Mouse (Mus musculus) hindbrain, embryonic 10.5 days (tissue): Measurements from ENCODE around the gene Liph. TPM values are rescaled to one million over a fixed set of nuclear protein-coding genes. Genes with fewer than 3 reads are reported as not detected.
"Not testable (repeated sequence)": the region's sequence is repeated elsewhere in the genome, so short reads cannot be mapped to it uniquely, and the experiment has no call there.

Experiments used
- DNase-seq: peaks from one replicate; pipeline ENCODE4 v3.0.0-alpha.2; 2017; ENCODE audit warnings: low spot score
- H3K27ac ChIP-seq: fragments of 300-500 bp; sonication (generic); 2 replicates; pipeline ENCODE4 v1.5.1; 2016; ENCODE audit warnings: mild to moderate bottlenecking, moderate library complexity
- H3K27me3 ChIP-seq: fragments of 300-500 bp; sonication (generic); 2 replicates; pipeline ENCODE4 v1.6.1; 2016; ENCODE audit warnings: mild to moderate bottlenecking; ENCODE audit not compliant: poor library complexity, insufficient read depth, severe bottlenecking
- H3K36me3 ChIP-seq: fragments of 300-500 bp; sonication (generic); 2 replicates; pipeline ENCODE4 v1.6.1; 2016; ENCODE audit warnings: mild to moderate bottlenecking, moderate library complexity
- H3K4me1 ChIP-seq: fragments of 300-500 bp; sonication (generic); replicated peaks from 2 replicates; pipeline ENCODE4 v1.6.1; 2016; ENCODE audit warnings: mild to moderate bottlenecking
- H3K4me3 ChIP-seq: fragments of 300-500 bp; sonication (generic); 2 replicates; pipeline ENCODE4 v1.5.1; 2016; ENCODE audit warnings: mild to moderate bottlenecking, moderate library complexity
- H3K9me3 ChIP-seq: fragments of 300-500 bp; sonication (generic); 2 replicates; pipeline ENCODE4 v1.6.1; 2016; ENCODE audit warnings: mild to moderate bottlenecking, moderate library complexity
- WGBS: fragments of 180-500 bp; shearing (Covaris S2); methylation state at CpG from one replicate; pipeline ENCODE4 v1.1.7; 2016; 5-methylcytosine and 5-hydroxymethylcytosine counted together
- polyA plus RNA-seq: library from polyadenylated mRNA; unstranded; fragments of >200 nt; fragmentation: Nextera tagmentation; extraction: Ambion mirVana; gene quantifications from 2 replicates; pipeline ENCODE4 v1.2.1, GENCODE M21; 2016

Liph gene
- polyA plus RNA-seq, 1 experiment from 2014 or later = 0.50 TPM

- Histone ChIP-seq H3K4me3 (no peak overlapping the region), H3K27me3 (no peaks in the 10 kb centered on the region; the same call in 1 of the 2 replicates), H3K36me3 (no peaks in the 10 kb centered on the region), H3K27ac (no peak overlapping the region), H3K9me3 (no peaks in the 10 kb centered on the region), H3K4me1 (0 out of 2 replicates have a peak, but pooled peaks cover 4% of the 10 kb centered on the region)
- no peak for DNase-seq
- WGBS = 71% methylated on average over 4 of the region's 5 CpGs
Observed at GRCm38 (mm10) chr16:21969874-21970273, 25.6 kb downstream of the Liph start.

- Histone ChIP-seq H3K27ac (no peak overlapping the region), H3K4me3 (no peak overlapping the region), H3K36me3 (no peaks in the 10 kb centered on the region), H3K27me3 (no peaks in the 10 kb centered on the region; the same call in none of the 2 replicates), H3K4me1 (no peaks in the 10 kb centered on the region), H3K9me3 (no peaks in the 10 kb centered on the region)
- no peak for DNase-seq
- 82% methylated on average over 3 of the region's 3 CpGs for WGBS
Observed at GRCm38 (mm10) chr16:21965576-21965975, 29.9 kb downstream of the Liph start.

GRCm38 (mm10) chr16:21955591-21955990 is 39.9 kb downstream of the Liph start:
- H3K27me3 ChIP-seq = no peaks in the 10 kb centered on the region; the same call in 1 of the 2 replicates
- WGBS = 84% methylated on average over 12 of the region's 12 CpGs
- H3K36me3 ChIP-seq = no peaks in the 10 kb centered on the region
- H3K9me3 ChIP-seq = no peaks in the 10 kb centered on the region
- DNase-seq = no peak
- no peak overlapping the region for H3K4me3 ChIP-seq
- no peak overlapping the region for H3K27ac ChIP-seq
- no peaks in the 10 kb centered on the region for H3K4me1 ChIP-seq

GRCm38 (mm10) chr16:21946761-21947715 is 48.4 kb downstream of the Liph start, which contains the start of gene Tmem41a:
TSS of gene Tmem41a (minus strand) at chr16:21947552.
- H3K27me3 ChIP-seq = peaks cover 3% of the 10 kb centered on the region; the same call in 1 of the 2 replicates
- H3K4me3 ChIP-seq = peak within 1 kb of the TSS; percentile 72
- H3K4me1 ChIP-seq = peaks cover 22% of the 10 kb centered on the region
- H3K9me3 ChIP-seq = no peaks in the 10 kb centered on the region
- peaks cover 7% of the 10 kb centered on the region; the same call in 1 of the 2 replicates for H3K36me3 ChIP-seq
- peak; percentile 88 for DNase-seq
- peak within 1 kb of the TSS; percentile 88 for H3K27ac ChIP-seq
- 2% methylated on average over 63 of the region's 63 CpGs for WGBS

GRCm38 (mm10) chr16:21928471-21928870 is 67.0 kb downstream of the Liph start:
- H3K27ac ChIP-seq = no peak overlapping the region
- H3K4me3 ChIP-seq = no peak overlapping the region
- H3K9me3 ChIP-seq = no peaks in the 10 kb centered on the region
- 81% methylated on average over 13 of the region's 13 CpGs for WGBS
- peaks cover 59% of the 10 kb centered on the region for H3K36me3 ChIP-seq
- no peaks in the 10 kb centered on the region for H3K27me3 ChIP-seq
- no peaks in the 10 kb centered on the region for H3K4me1 ChIP-seq
- DNase-seq = no peak

- Histone ChIP-seq H3K27ac (no peak overlapping the region), H3K4me1 (no peaks in the 10 kb centered on the region), H3K9me3 (no peaks in the 10 kb centered on the region), H3K36me3 (peaks cover 54% of the 10 kb centered on the region), H3K27me3 (no peaks in the 10 kb centered on the region), H3K4me3 (no peak overlapping the region)
- DNase-seq = no peak
- 72% methylated on average over 7 of the region's 7 CpGs for WGBS
Observed at GRCm38 (mm10) chr16:21916681-21917080, 78.8 kb downstream of the Liph start.

- no peak for DNase-seq
- Histone ChIP-seq H3K4me3 (no peak overlapping the region), H3K4me1 (peaks cover 7% of the 10 kb centered on the region), H3K27ac (no peak overlapping the region), H3K9me3 (no peaks in the 10 kb centered on the region), H3K36me3 (peaks cover 57% of the 10 kb centered on the region), H3K27me3 (no peaks in the 10 kb centered on the region)
- 94% methylated on average over 6 of the region's 6 CpGs for whole genome bisulfite sequencing
Observed at GRCm38 (mm10) chr16:21913347-21913746, 82.1 kb downstream of the Liph start.

- not testable (repeated sequence) for H3K9me3 ChIP-seq, H3K27ac ChIP-seq, H3K27me3 ChIP-seq, H3K4me3 ChIP-seq, DNase-seq
- Histone ChIP-seq H3K36me3 (peaks cover 68% of the 10 kb centered on the region), H3K4me1 (peaks cover 13% of the 10 kb centered on the region)
- WGBS = 33% methylated on average over 6 of the region's 8 CpGs
Observed at GRCm38 (mm10) chr16:21908906-21909305, 86.6 kb downstream of the Liph start.

- 88% methylated on average over 6 of the region's 6 CpGs for WGBS
- Histone ChIP-seq H3K4me1 (peaks cover 13% of the 10 kb centered on the region), H3K27me3 (no peaks in the 10 kb centered on the region), H3K4me3 (no peak overlapping the region), H3K36me3 (peaks cover 53% of the 10 kb centered on the region), H3K27ac (no peak overlapping the region), H3K9me3 (no peaks in the 10 kb centered on the region)
- DNase-seq = no peak
Observed at GRCm38 (mm10) chr16:21906902-21907301, 88.6 kb downstream of the Liph start.

- Histone ChIP-seq H3K4me3 (no peak overlapping the region), H3K4me1 (peaks cover 13% of the 10 kb centered on the region), H3K27me3 (no peaks in the 10 kb centered on the region), H3K27ac (no peak overlapping the region), H3K36me3 (peaks cover 47% of the 10 kb centered on the region), H3K9me3 (no peaks in the 10 kb centered on the region)
- no peak for DNase-seq
- WGBS = 91% methylated on average over 7 of the region's 7 CpGs
Observed at GRCm38 (mm10) chr16:21905996-21906395, 89.5 kb downstream of the Liph start.

GRCm38 (mm10) chr16:21904636-21905035 is 90.8 kb downstream of the Liph start:
- H3K4me3 ChIP-seq = no peak overlapping the region
- H3K27ac ChIP-seq = no peak overlapping the region
- H3K36me3 ChIP-seq = peaks cover 38% of the 10 kb centered on the region
- no peaks in the 10 kb centered on the region for H3K9me3 ChIP-seq
- no peak for DNase-seq
- no peaks in the 10 kb centered on the region for H3K27me3 ChIP-seq
- peaks cover 13% of the 10 kb centered on the region for H3K4me1 ChIP-seq
- 88% methylated on average over 10 of the region's 10 CpGs for WGBS
